Comparison of ENCODE assay signal across 8 mouse cellular contexts in the genomic region with DNA sequence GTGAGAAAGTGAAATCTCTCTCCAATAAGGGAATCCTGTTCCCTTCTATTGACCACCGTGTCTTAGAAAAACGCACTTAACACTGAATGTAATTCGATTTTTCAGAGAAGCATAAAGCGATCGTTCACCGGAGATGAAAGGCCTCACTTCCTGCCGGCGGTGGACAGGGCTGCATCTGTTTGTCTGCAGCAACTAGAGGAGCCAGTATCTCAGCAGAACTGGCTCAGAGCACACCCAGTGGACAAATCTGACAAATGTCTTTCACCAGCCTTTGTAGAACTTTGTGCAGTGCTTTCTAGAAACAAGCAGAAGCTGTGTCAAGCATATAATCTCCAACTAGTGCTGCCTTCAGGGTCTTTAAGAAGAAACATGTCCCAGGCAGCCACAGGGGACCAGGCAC. TPM values are rescaled to one million over a fixed set of nuclear protein-coding genes. Genes with fewer than 3 reads are reported as not detected.
A peak's percentile ranks its signal among the peaks of the same experiment; 100 is the strongest.
DNase-seq lines count a peak whose midpoint lies in the region; ATAC-seq and TF ChIP-seq lines count a peak whose summit lies in the region.
"Had no signal": no experiment of that assay in that cellular context is flagged by ENCODE, and none has a peak within 500 bp of the region (broad histone marks: within the 10 kb centered on the region; RNA-seq: fewer than 3 reads in every experiment).

No protein-coding gene starts in this region.

- DNase-seq in liver: peak; percentile 9
- DNase-seq in liver, embryonic 11.5 days (ENCODE audit: low spot score): no peak
- DNase-seq in forebrain, postnatal 0 days: peak; percentile 59
- peak; percentile 73 for DNase-seq in midbrain, postnatal 0 days (ENCODE audit: low spot score)
- DNase-seq in gastrocnemius, postnatal 14 days: no peak
- DNase-seq in lung, postnatal 36 days: no peak

- intact Hi-C loops in gastrocnemius, postnatal 14 days (cut with DNase I; ENCODE audit: low total_unique reads): no loop called here

- H3K4me2 ChIP-seq in liver, embryonic 11.5 days: no peak overlapping the region
- H3K4me2 ChIP-seq in forebrain, postnatal 0 days (ENCODE audit: low read depth): no peak overlapping the region
- H3K4me2 ChIP-seq in midbrain, postnatal 0 days (ENCODE audit: low read depth, low read length, poor library complexity, severe bottlenecking): no peak overlapping the region

- no peaks in the 10 kb centered on the region for H3K9me3 ChIP-seq in liver, embryonic 11.5 days (ENCODE audit: control insufficient read depth, low read length)
- no peaks in the 10 kb centered on the region for H3K9me3 ChIP-seq in forebrain, postnatal 0 days (ENCODE audit: low read length)
- no peaks in the 10 kb centered on the region for H3K9me3 ChIP-seq in midbrain, postnatal 0 days (ENCODE audit: low read length)

- ATAC-seq in liver, embryonic 11.5 days (replicated peaks; ENCODE audit: low FRiP score): no peak
- peak; percentile 60; the same call in 1 of the 2 replicates for ATAC-seq in common myeloid progenitor, adult 5-6 weeks (replicated peaks; ENCODE audit: low read depth, poor library complexity, severe bottlenecking)
- peak; percentile 88 for ATAC-seq in forebrain, postnatal 0 days
- peak; percentile 72 for ATAC-seq in midbrain, postnatal 0 days (ENCODE audit: low FRiP score)

- H3K27ac ChIP-seq in liver, embryonic 11.5 days (ENCODE audit: low read depth, low read length): no peak overlapping the region
- H3K27ac ChIP-seq in forebrain, postnatal 0 days (ENCODE audit: low read depth, low read length): no peak overlapping the region
- H3K27ac ChIP-seq in midbrain, postnatal 0 days (ENCODE audit: low read depth, low read length): no peak overlapping the region
- H3K27ac ChIP-seq: macrophage had no signal

- H3K4me1 ChIP-seq in liver, embryonic 11.5 days (replicated peaks; ENCODE audit: control insufficient read depth, insufficient read depth, low read length): no peaks in the 10 kb centered on the region
- no peaks in the 10 kb centered on the region for H3K4me1 ChIP-seq in forebrain, postnatal 0 days (ENCODE audit: insufficient read depth)
- H3K4me1 ChIP-seq in midbrain, postnatal 0 days (ENCODE audit: insufficient read depth, low read length): peaks cover 3% of the 10 kb centered on the region; the same call in 1 of the 2 replicates

- no peaks in the 10 kb centered on the region for H3K27me3 ChIP-seq in liver, embryonic 11.5 days (replicated peaks; ENCODE audit: control insufficient read depth, insufficient read depth, low read length)
- H3K27me3 ChIP-seq in forebrain, postnatal 0 days (ENCODE audit: insufficient read depth, low read length): no peaks in the 10 kb centered on the region
- no peaks in the 10 kb centered on the region for H3K27me3 ChIP-seq in midbrain, postnatal 0 days (ENCODE audit: insufficient read depth, low read length)

- H3K4me3 ChIP-seq in liver, embryonic 11.5 days (ENCODE audit: low read depth, low read length): no peak overlapping the region
- no peak overlapping the region for H3K4me3 ChIP-seq in forebrain, postnatal 0 days (ENCODE audit: low read depth, low read length)
- no peak overlapping the region for H3K4me3 ChIP-seq in midbrain, postnatal 0 days (ENCODE audit: low read depth, low read length)

- no peaks in the 10 kb centered on the region for H3K36me3 ChIP-seq in liver, embryonic 11.5 days (ENCODE audit: control insufficient read depth, insufficient read depth, low read length)
- no peaks in the 10 kb centered on the region for H3K36me3 ChIP-seq in forebrain, postnatal 0 days (ENCODE audit: insufficient read depth)
- no peaks in the 10 kb centered on the region for H3K36me3 ChIP-seq in midbrain, postnatal 0 days (ENCODE audit: insufficient read depth, low read length)

- TF ChIP-seq CTCF in forebrain, postnatal 0 days (IDR thresholded peaks at IDR 0.05; ENCODE audit: low read depth): peak; percentile 55
- peak; percentile 72 for TF ChIP-seq CTCF in midbrain, postnatal 0 days (IDR thresholded peaks at IDR 0.05)

- H3K9ac ChIP-seq in liver, embryonic 11.5 days (ENCODE audit: low read depth, low read length): no peak overlapping the region
- 0 out of 2 replicates have a peak overlapping the region, but pooled peaks have one; percentile 6 for H3K9ac ChIP-seq in forebrain, postnatal 0 days
- no peak overlapping the region for H3K9ac ChIP-seq in midbrain, postnatal 0 days (replicated peaks; ENCODE audit: low read length, poor library complexity, severe bottlenecking)

- 10% methylated on average over 8 of the region's 8 CpGs for WGBS in liver, embryonic 11.5 days
- WGBS in forebrain, postnatal 0 days: 6% methylated on average over 8 of the region's 8 CpGs
- WGBS in midbrain, postnatal 0 days: 2% methylated on average over 8 of the region's 8 CpGs

RNA-seq across cellular contexts. Expression of gene Tmem220, which starts 14.5 kb away (rescaled TPM):
- polyA plus RNA-seq in liver, embryonic 11.5 days (2014; fragmentation: Nextera tagmentation; extraction: Ambion mirVana): 1.8 and 1.9 TPM in 2 replicates
- total RNA-seq in common myeloid progenitor, adult 5-6 weeks (2017): 2.3 TPM in 1 of 2 replicates, not detected in the other
- total RNA-seq in forebrain, postnatal 0 days (2014; rRNA removed): not detected in 2 replicates
- 0.36 and 0.77 TPM in 2 replicates for polyA plus RNA-seq in forebrain, postnatal 0 days (2015; fragmentation: Nextera tagmentation; extraction: Ambion mirVana)
- 0.11 and 0.28 TPM in 2 replicates for total RNA-seq in midbrain, postnatal 0 days (2014; rRNA removed)
- polyA plus RNA-seq in midbrain, postnatal 0 days (2015; fragmentation: Nextera tagmentation; extraction: Ambion mirVana): 0.50 and 0.93 TPM in 2 replicates
- total RNA-seq in gastrocnemius, postnatal 14 days (2021): 1 to 10 TPM; 1.0 TPM

RNA-seq across cellular contexts. Expression of gene Adprm, which starts 42.0 kb away (rescaled TPM):
- 17.0 and 18.5 TPM in 2 replicates for polyA plus RNA-seq in liver, embryonic 11.5 days (2014; fragmentation: Nextera tagmentation; extraction: Ambion mirVana)
- total RNA-seq in common myeloid progenitor, adult 5-6 weeks (2017): 13.6 and 15.1 TPM in 2 replicates
- 22.2 and 23.2 TPM in 2 replicates for total RNA-seq in forebrain, postnatal 0 days (2014; rRNA removed)
- polyA plus RNA-seq in forebrain, postnatal 0 days (2015; fragmentation: Nextera tagmentation; extraction: Ambion mirVana): 24.6 and 26.3 TPM in 2 replicates
- 23.7 and 28.6 TPM in 2 replicates for total RNA-seq in midbrain, postnatal 0 days (2014; rRNA removed)
- 25.9 and 28.1 TPM in 2 replicates for polyA plus RNA-seq in midbrain, postnatal 0 days (2015; fragmentation: Nextera tagmentation; extraction: Ambion mirVana)
- total RNA-seq in gastrocnemius, postnatal 14 days (2021): 1 to 10 TPM; 5.6 to 7.8 TPM

RNA-seq across cellular contexts. Expression of gene Sco1, which starts 42.0 kb away (rescaled TPM):
- 18.8 and 20.3 TPM in 2 replicates for polyA plus RNA-seq in liver, embryonic 11.5 days (2014; fragmentation: Nextera tagmentation; extraction: Ambion mirVana)
- 24.5 and 25.7 TPM in 2 replicates for total RNA-seq in common myeloid progenitor, adult 5-6 weeks (2017)
- total RNA-seq in forebrain, postnatal 0 days (2014; rRNA removed): 16.0 and 18.3 TPM in 2 replicates
- polyA plus RNA-seq in forebrain, postnatal 0 days (2015; fragmentation: Nextera tagmentation; extraction: Ambion mirVana): 11.9 and 13.9 TPM in 2 replicates
- 11.2 and 12.4 TPM in 2 replicates for total RNA-seq in midbrain, postnatal 0 days (2014; rRNA removed)
- 13.2 and 14.7 TPM in 2 replicates for polyA plus RNA-seq in midbrain, postnatal 0 days (2015; fragmentation: Nextera tagmentation; extraction: Ambion mirVana)
- total RNA-seq in gastrocnemius, postnatal 14 days (2021): 1 to 10 TPM; 8.5 to 8.6 TPM

RNA-seq across cellular contexts. Expression of gene Tmem238l, which starts 54.0 kb away (rescaled TPM):
- polyA plus RNA-seq in liver, embryonic 11.5 days (2014; fragmentation: Nextera tagmentation; extraction: Ambion mirVana): not detected in 2 replicates
- not detected in 2 replicates for total RNA-seq in common myeloid progenitor, adult 5-6 weeks (2017)
- not detected in 2 replicates for total RNA-seq in forebrain, postnatal 0 days (2014; rRNA removed)
- polyA plus RNA-seq in forebrain, postnatal 0 days (2015; fragmentation: Nextera tagmentation; extraction: Ambion mirVana): not detected in 2 replicates
- total RNA-seq in midbrain, postnatal 0 days (2014; rRNA removed): not detected in 2 replicates
- not detected in 2 replicates for polyA plus RNA-seq in midbrain, postnatal 0 days (2015; fragmentation: Nextera tagmentation; extraction: Ambion mirVana)
- not detected for total RNA-seq in gastrocnemius, postnatal 14 days (2021)
- polyA plus RNA-seq: macrophage had no signal

Comparison
In these comparisons a context has a peak if more than half of its experiments do, and no peak if none do; other contexts are left out.
1. DNase-seq: peak in liver (single experiment), forebrain, postnatal 0 days (single experiment) and midbrain, postnatal 0 days (single experiment); none in liver, embryonic 11.5 days (single experiment), gastrocnemius, postnatal 14 days (single experiment) and lung, postnatal 36 days (single experiment).